Mouse (Mus musculus) stomach, postnatal 0 days (tissue): ENCODE data around the gene Serping1. TPM values are rescaled to one million over a fixed set of nuclear protein-coding genes. Genes with fewer than 3 reads are reported as not detected.

ENCODE experiments used
- ATAC-seq: fragments of 200-750 bp; cut with Nextera tagmentation; 2 replicates; pipeline ENCODE4 v1.8.0; 2017; ENCODE audit not compliant: low FRiP score, low TSS enrichment
- DNase-seq: peaks from one replicate; pipeline ENCODE4 v3.0.0-alpha.2; 2016; ENCODE audit warnings: low spot score
- H3K27ac ChIP-seq: fragments of 300-500 bp; sonication (generic); replicated peaks from 2 replicates; pipeline ENCODE4 v1.5.1; 2014; ENCODE audit warnings: mild to moderate bottlenecking, control low read depth
- H3K27me3 ChIP-seq: fragments of 300-500 bp; sonication (generic); 2 replicates; pipeline ENCODE4 v1.6.1; 2014; ENCODE audit warnings: low read length; ENCODE audit not compliant: control insufficient read depth, insufficient read depth
- H3K36me3 ChIP-seq: fragments of 300-500 bp; sonication (generic); 2 replicates; pipeline ENCODE4 v1.6.1; 2014; ENCODE audit warnings: low read length, mixed read lengths; ENCODE audit not compliant: control insufficient read depth, insufficient read depth
- H3K4me1 ChIP-seq: fragments of 300-500 bp; sonication (generic); replicated peaks from 2 replicates; pipeline ENCODE4 v1.6.1; 2014; ENCODE audit warnings: antibody characterized with exemption; ENCODE audit not compliant: control insufficient read depth, insufficient read depth
- H3K4me2 ChIP-seq: fragments of 300-500 bp; sonication (generic); replicated peaks from 2 replicates; pipeline ENCODE4 v1.6.1; 2014; ENCODE audit warnings: low read depth, mild to moderate bottlenecking, control low read depth, moderate library complexity
- H3K4me3 ChIP-seq: fragments of 300-500 bp; sonication (generic); 2 replicates; pipeline ENCODE4 v1.5.1; 2014; ENCODE audit warnings: low read depth, low read length, control low read depth
- H3K9ac ChIP-seq: fragments of 300-500 bp; sonication (generic); 2 replicates; pipeline ENCODE4 v1.6.1; 2014; ENCODE audit warnings: mild to moderate bottlenecking, low read length, control low read depth, mixed read lengths
- H3K9me3 ChIP-seq: fragments of 300-500 bp; sonication (generic); 2 replicates; pipeline ENCODE4 v1.6.1; 2016; ENCODE audit warnings: low read length; ENCODE audit not compliant: control insufficient read depth
- CTCF ChIP-seq: IDR thresholded peaks from 2 replicates; pipeline ENCODE4 v1.5.1; 2016; ENCODE audit warnings: antibody characterized with exemption, low read depth, mild to moderate bottlenecking, moderate library complexity
- EP300 ChIP-seq: optimal IDR thresholded peaks from 2 replicates; pipeline ENCODE3; 2016; ENCODE audit warnings: antibody characterized with exemption
- WGBS: fragments of 180-500 bp; shearing (Covaris S2); extraction: QIAGEN DNeasy Blood & Tissue Kit; methylation state at CpG from one replicate; pipeline ENCODE4 v1.1.7; 2014; 5-methylcytosine and 5-hydroxymethylcytosine counted together
- polyA plus RNA-seq: library from polyadenylated mRNA; unstranded; fragments of >200 nt; fragmentation: Nextera tagmentation; extraction: Ambion mirVana; gene quantifications from 2 replicates; pipeline ENCODE4 v1.2.1, GENCODE M21; 2015

Gene Serping1
- polyA plus RNA-seq, 1 experiment from 2014 or later = 103 TPM

DNA sequence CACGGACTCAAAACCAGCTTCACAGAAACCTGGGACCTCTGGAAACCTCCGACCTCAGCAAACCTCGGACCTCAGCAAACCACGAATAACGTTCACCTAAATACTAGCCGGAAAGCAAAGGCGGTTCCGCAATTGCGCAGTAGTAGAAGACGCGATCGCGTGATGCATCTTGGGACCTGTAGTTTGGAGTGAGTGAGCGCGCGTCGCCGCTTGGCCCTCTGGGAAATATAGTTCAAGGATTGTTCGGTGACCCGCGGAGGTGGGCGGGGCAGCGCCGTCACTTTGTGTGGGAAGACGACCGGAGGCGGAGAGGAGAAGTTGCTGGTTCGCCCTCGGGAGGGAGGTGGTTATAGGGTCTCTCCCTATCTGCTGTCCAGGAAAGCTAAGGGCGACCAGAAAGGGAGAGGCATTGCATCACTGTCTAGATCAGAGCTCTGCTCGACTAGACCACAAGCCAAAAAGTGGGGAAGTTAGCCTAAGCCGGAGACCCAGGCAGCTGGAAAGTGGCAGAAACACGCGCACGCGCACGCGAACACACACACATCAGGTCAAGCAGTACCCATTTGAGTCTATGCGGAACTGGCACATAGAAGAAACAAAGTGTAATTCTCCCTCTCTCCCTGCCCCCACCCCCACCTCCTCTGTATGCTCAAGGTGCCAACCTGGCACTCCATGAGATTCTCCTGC, 47.9 kb downstream of the Serping1 start, which contains the start of gene Clp1:
TSS of gene Clp1 (minus strand) at position 179 of the 687 bp plus-strand sequence.
- H3K27me3 ChIP-seq = no peaks in the 10 kb centered on the region

DNA sequence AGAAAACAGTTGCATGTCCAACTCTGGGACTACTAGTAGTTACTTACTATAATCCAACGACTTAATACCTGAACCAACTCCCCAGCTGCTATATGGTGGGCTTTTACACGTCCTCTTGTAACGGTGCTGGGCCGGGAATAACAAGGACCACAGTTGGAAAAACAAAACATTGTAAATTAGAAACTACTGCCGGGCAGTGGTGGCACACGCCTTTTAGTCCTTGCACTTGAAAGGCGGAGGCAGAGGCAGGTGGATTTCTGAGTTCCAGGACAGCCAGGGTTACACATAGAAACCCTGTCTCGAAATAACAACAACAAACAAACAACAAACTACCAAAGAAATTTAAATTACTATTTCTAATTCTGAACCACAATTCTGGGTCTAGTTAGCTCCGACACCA, 48.5 kb downstream of the Serping1 start:
- Histone ChIP-seq H3K4me2 (peak overlapping the region; percentile 74), H3K9ac (peak overlapping the region; percentile 61), H3K4me1 (0 out of 2 replicates have a peak, but pooled peaks cover 2% of the 10 kb centered on the region), H3K36me3 (peaks cover 6% of the 10 kb centered on the region), H3K27me3 (no peaks in the 10 kb centered on the region), H3K4me3 (peak overlapping the region; percentile 63), H3K9me3 (no peaks in the 10 kb centered on the region), H3K27ac (no peak overlapping the region)
- ATAC-seq = no peak
- 3% methylated on average over 9 of the region's 9 CpGs for WGBS
- no peak for DNase-seq
- no peak for TF ChIP-seq EP300
- TF ChIP-seq CTCF = no peak

More for the DNA sequence above, 47.9 kb downstream of the Serping1 start, which contains the start of gene Clp1:
- WGBS = under 1% methylated on average over 39 of the region's 39 CpGs
- H3K36me3 ChIP-seq = peaks cover 6% of the 10 kb centered on the region
- TF ChIP-seq CTCF (0 out of 2 replicates have a peak, but pooled peaks have one; percentile 2), EP300 (no peak)
- no peaks in the 10 kb centered on the region for H3K9me3 ChIP-seq
- peak within 1 kb of the TSS; percentile 63 for H3K4me3 ChIP-seq
- ATAC-seq = peak; percentile 98
- H3K4me2 ChIP-seq = peak within 1 kb of the TSS; percentile 74
- H3K27ac ChIP-seq = peak within 1 kb of the TSS; percentile 89
- peak within 1 kb of the TSS; percentile 61 for H3K9ac ChIP-seq
- DNase-seq = peak; percentile 98
- 0 out of 2 replicates have a peak, but pooled peaks cover 2% of the 10 kb centered on the region for H3K4me1 ChIP-seq

GRCm38 (mm10) chr2:84725770-84726169, 49.5 kb downstream of the Serping1 start:
- no peak overlapping the region for H3K4me2 ChIP-seq
- H3K27ac ChIP-seq = no peak overlapping the region
- ATAC-seq (no peak), DNase-seq (no peak)
- H3K4me1 ChIP-seq = 0 out of 2 replicates have a peak, but pooled peaks cover 2% of the 10 kb centered on the region
- H3K9ac ChIP-seq = no peak overlapping the region
- WGBS = 91% methylated on average over 10 of the region's 10 CpGs
- no peaks in the 10 kb centered on the region for H3K9me3 ChIP-seq
- H3K27me3 ChIP-seq = no peaks in the 10 kb centered on the region
- H3K4me3 ChIP-seq = no peak overlapping the region
- H3K36me3 ChIP-seq = peaks cover 6% of the 10 kb centered on the region
- no peak for TF ChIP-seq CTCF
- TF ChIP-seq EP300 = no peak

GRCm38 (mm10) chr2:84723856-84724255, 51.4 kb downstream of the Serping1 start:
- H3K4me1 ChIP-seq = 0 out of 2 replicates have a peak, but pooled peaks cover 2% of the 10 kb centered on the region
- DNase-seq (no peak), ATAC-seq (no peak)
- WGBS = 92% methylated on average over 14 of the region's 14 CpGs
- no peak overlapping the region for H3K27ac ChIP-seq
- H3K9me3 ChIP-seq = no peaks in the 10 kb centered on the region
- no peak overlapping the region for H3K9ac ChIP-seq
- no peaks in the 10 kb centered on the region for H3K27me3 ChIP-seq
- H3K4me2 ChIP-seq = no peak overlapping the region
- H3K4me3 ChIP-seq = no peak overlapping the region
- TF ChIP-seq CTCF (no peak), EP300 (no peak)
- peaks cover 6% of the 10 kb centered on the region for H3K36me3 ChIP-seq

- H3K27me3 ChIP-seq = no peaks in the 10 kb centered on the region
- H3K9me3 ChIP-seq = no peaks in the 10 kb centered on the region
- no peak overlapping the region for H3K4me2 ChIP-seq
- peaks cover 6% of the 10 kb centered on the region for H3K36me3 ChIP-seq
- H3K27ac ChIP-seq = no peak overlapping the region
- TF ChIP-seq EP300 (no peak), CTCF (no peak)
- DNase-seq (no peak), ATAC-seq (no peak)
- WGBS = 73% methylated on average over 3 of the region's 3 CpGs
- H3K4me3 ChIP-seq = no peak overlapping the region
- H3K4me1 ChIP-seq = 0 out of 2 replicates have a peak, but pooled peaks cover 1% of the 10 kb centered on the region
- no peak overlapping the region for H3K9ac ChIP-seq
These were observed 54.1 kb downstream of the Serping1 start for GRCm38 (mm10) chr2:84721182-84721581.

DNA sequence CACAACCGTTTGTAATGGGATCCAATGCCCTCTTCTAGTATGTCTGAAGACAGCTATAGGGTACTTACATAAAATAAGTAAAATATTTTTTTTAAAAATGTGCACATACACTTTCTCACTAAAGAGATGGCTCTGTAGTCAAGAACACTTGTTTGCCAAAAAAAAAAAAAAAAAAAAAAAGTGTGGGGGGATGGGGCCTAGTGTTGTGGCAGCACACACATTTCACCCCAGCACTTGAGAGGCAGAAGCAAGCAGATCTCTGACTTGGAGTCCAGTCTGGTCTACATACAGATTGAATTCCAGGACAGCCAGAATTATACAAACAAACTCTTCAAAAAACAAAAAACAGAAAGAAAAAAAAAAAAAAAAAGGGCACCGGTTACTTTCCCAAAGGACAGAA, 54.5 kb downstream of the Serping1 start:
- DNase-seq (no peak), ATAC-seq (no peak)
- Histone ChIP-seq H3K27me3 (no peaks in the 10 kb centered on the region), H3K4me1 (no peaks in the 10 kb centered on the region), H3K36me3 (peaks cover 6% of the 10 kb centered on the region), H3K9ac (no peak overlapping the region), H3K4me2 (no peak overlapping the region), H3K4me3 (no peak overlapping the region), H3K9me3 (no peaks in the 10 kb centered on the region), H3K27ac (no peak overlapping the region)
- TF ChIP-seq CTCF (no peak), EP300 (no peak)
- 94% methylated on average over 2 of the region's 2 CpGs for WGBS
